Mouse (Mus musculus): ENCODE measurements around the gene Gm38394. TPM values are rescaled to one million over a fixed set of nuclear protein-coding genes. Genes with fewer than 3 reads are reported as not detected.
"Not testable (repeated sequence)": the region's sequence is repeated elsewhere in the genome, so short reads cannot be mapped to it uniquely, and the experiment has no call there.

Gm38394 gene
- polyA plus RNA-seq (2012; rRNA removed), result 5.2 and 5.5 TPM in 2 replicates

GRCm38 (mm10) chr1:133661203-133661933, at the start of gene Gm38394:
TSS of gene Gm38394 (minus strand) at chr1:133661318.
- Histone ChIP-seq H3K27ac (ENCODE audit: insufficient read depth, low read length) (peak within 1 kb of the TSS; percentile 22; the same call in 1 of the 2 replicates), H3K4me1 (ENCODE audit: control insufficient read depth, insufficient read depth, low read length) (peaks cover 13% of the 10 kb centered on the region), H3K4me3 (ENCODE audit: insufficient read depth, low read length) (peak within 1 kb of the TSS; percentile 57)
- TF ChIP-seq CTCF (IDR thresholded peaks at IDR 0.05; ENCODE audit: extremely low read depth, insufficient read depth, low read length), result no peak
- TF ChIP-seq POLR2A (IDR thresholded peaks at IDR 0.05; ENCODE audit: extremely low read depth, insufficient read depth, low read length), result peak; percentile 94

GRCm38 (mm10) chr1:133710895-133711294, 49.8 kb upstream of the Gm38394 start:
- no peaks in the 10 kb centered on the region for H3K4me1 ChIP-seq (ENCODE audit: control insufficient read depth, insufficient read depth, low read length)
- H3K27ac ChIP-seq (ENCODE audit: insufficient read depth, low read length), result no peak overlapping the region
- no peak overlapping the region for H3K4me3 ChIP-seq (ENCODE audit: insufficient read depth, low read length)
- TF ChIP-seq CTCF (IDR thresholded peaks at IDR 0.05; ENCODE audit: extremely low read depth, insufficient read depth, low read length), result no peak
- TF ChIP-seq POLR2A (IDR thresholded peaks at IDR 0.05; ENCODE audit: extremely low read depth, insufficient read depth, low read length), result no peak

DNA sequence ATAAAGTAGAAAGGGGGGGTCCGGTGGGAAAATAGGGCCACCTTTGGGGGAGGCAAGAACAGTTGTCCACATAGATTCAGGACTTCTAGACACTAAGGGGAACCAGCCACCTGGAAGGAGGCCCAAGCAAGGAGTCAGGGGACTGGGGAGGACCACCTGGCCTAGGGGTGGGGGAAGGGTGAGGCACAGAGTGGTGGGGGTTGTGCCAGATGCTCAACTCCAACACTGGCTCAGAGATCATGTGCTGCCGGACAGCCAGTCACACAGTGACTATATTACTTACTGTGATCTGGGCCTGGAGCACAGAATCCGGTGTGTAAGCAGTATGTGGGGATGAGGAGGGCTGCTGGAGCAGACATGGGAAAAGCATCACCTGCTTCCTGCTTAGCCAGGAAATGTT, 48.2 kb upstream of the Gm38394 start:
- Histone ChIP-seq H3K4me3 (ENCODE audit: insufficient read depth, low read length) (no peak overlapping the region), H3K27ac (ENCODE audit: insufficient read depth, low read length) (no peak overlapping the region), H3K4me1 (ENCODE audit: control insufficient read depth, insufficient read depth, low read length) (no peaks in the 10 kb centered on the region)
- TF ChIP-seq CTCF (IDR thresholded peaks at IDR 0.05; ENCODE audit: extremely low read depth, insufficient read depth, low read length) (no peak), POLR2A (IDR thresholded peaks at IDR 0.05; ENCODE audit: extremely low read depth, insufficient read depth, low read length) (no peak)

DNA sequence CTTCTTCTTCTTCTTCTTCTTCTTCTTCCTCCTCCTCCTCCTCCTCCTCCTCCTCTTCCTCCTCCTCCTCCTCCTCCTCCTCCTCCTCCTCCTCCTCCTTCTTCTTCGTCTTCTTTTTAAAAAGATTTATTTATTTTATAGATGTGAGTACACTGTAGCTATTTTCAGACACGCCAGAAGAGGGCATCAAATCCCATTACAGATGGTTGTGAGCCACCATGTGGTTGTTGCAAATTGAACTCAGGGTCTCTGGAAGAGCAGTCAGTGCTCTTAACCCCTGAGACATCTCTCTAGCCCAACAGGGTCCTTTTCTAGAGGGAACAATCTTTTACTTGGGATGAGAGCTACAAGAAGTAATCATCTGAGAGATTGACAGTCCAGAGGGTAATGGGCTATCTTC, 40.7 kb upstream of the Gm38394 start:
- not testable (repeated sequence) for H3K4me3 ChIP-seq (ENCODE audit: insufficient read depth, low read length); H3K4me1 ChIP-seq (ENCODE audit: control insufficient read depth, insufficient read depth, low read length); H3K27ac ChIP-seq (ENCODE audit: insufficient read depth, low read length)
- peak; percentile 37; the same call in 1 of the 2 replicates for TF ChIP-seq CTCF (IDR thresholded peaks at IDR 0.05; ENCODE audit: extremely low read depth, insufficient read depth, low read length)

DNA sequence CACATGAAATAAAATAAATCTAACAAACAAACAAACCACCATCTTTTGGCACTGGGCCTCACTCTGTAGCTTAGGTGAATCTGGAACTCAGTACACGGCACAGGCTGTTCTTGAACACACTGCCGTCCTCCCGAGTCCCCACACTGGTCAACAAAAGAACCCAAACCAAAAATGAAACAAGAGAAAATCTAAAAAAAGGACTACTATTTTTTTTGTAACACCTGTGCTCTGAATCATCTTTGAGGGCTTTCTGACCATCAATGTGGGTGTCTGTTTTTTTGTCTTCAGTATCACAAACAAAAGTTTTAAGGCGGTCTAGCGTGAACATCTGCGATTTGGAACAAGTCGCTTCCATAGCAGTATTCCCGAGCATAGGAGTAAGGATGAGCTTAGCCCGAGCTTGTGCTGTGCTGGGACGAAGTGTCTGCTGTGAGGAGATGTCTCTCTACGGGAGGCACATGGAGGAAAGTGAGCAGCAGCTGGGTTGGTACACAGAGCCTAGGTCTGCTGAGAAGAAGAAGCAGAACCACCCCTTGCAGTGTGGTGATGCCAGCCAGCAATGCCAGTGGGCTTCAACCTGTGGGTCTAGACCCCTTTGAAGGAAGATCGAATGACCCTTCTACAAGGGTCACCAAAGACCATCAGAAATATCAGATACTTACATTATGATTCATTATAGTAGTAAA, 37.0 kb upstream of the Gm38394 start:
- Histone ChIP-seq H3K4me3 (ENCODE audit: insufficient read depth, low read length) (no peak overlapping the region), H3K27ac (ENCODE audit: insufficient read depth, low read length) (no peak overlapping the region), H3K4me1 (ENCODE audit: control insufficient read depth, insufficient read depth, low read length) (no peaks in the 10 kb centered on the region)
- no peak for TF ChIP-seq CTCF (IDR thresholded peaks at IDR 0.05; ENCODE audit: extremely low read depth, insufficient read depth, low read length)
- no peak for TF ChIP-seq POLR2A (IDR thresholded peaks at IDR 0.05; ENCODE audit: extremely low read depth, insufficient read depth, low read length)

GRCm38 (mm10) chr1:133695901-133696300, 34.8 kb upstream of the Gm38394 start:
- no peak overlapping the region for H3K27ac ChIP-seq (ENCODE audit: insufficient read depth, low read length)
- H3K4me3 ChIP-seq (ENCODE audit: insufficient read depth, low read length), result no peak overlapping the region
- TF ChIP-seq POLR2A (IDR thresholded peaks at IDR 0.05; ENCODE audit: extremely low read depth, insufficient read depth, low read length) (no peak), CTCF (IDR thresholded peaks at IDR 0.05; ENCODE audit: extremely low read depth, insufficient read depth, low read length) (no peak)
- H3K4me1 ChIP-seq (ENCODE audit: control insufficient read depth, insufficient read depth, low read length), result no peaks in the 10 kb centered on the region

DNA sequence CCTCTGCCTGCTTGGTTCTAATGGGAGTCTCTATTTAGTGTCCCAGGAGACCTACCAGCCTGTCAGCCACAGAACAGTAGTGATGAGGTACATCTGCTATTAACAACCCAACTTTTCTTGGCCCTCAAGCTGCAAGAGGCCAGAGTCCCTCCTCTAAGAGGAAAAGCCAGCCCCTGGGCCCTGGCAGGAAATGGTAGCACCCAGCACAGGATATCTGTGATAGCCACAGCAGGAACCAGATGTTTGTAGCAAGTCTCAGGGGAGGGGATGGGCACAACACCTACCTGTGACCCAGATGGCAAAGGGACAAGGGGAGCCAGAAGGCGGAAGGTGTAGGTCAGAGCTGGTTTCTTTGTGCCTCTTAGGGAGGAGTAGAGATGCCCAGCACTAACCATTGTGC, 33.8 kb upstream of the Gm38394 start:
- no peak for TF ChIP-seq POLR2A (IDR thresholded peaks at IDR 0.05; ENCODE audit: extremely low read depth, insufficient read depth, low read length)
- no peak for TF ChIP-seq CTCF (IDR thresholded peaks at IDR 0.05; ENCODE audit: extremely low read depth, insufficient read depth, low read length)
- Histone ChIP-seq H3K4me3 (ENCODE audit: insufficient read depth, low read length) (no peak overlapping the region), H3K4me1 (ENCODE audit: control insufficient read depth, insufficient read depth, low read length) (no peaks in the 10 kb centered on the region), H3K27ac (ENCODE audit: insufficient read depth, low read length) (no peak overlapping the region)

- Histone ChIP-seq H3K4me1 (ENCODE audit: control insufficient read depth, insufficient read depth, low read length) (no peaks in the 10 kb centered on the region), H3K4me3 (ENCODE audit: insufficient read depth, low read length) (no peak overlapping the region), H3K27ac (ENCODE audit: insufficient read depth, low read length) (no peak overlapping the region)
- TF ChIP-seq CTCF (IDR thresholded peaks at IDR 0.05; ENCODE audit: extremely low read depth, insufficient read depth, low read length), result no peak
These were observed 33.2 kb upstream of the Gm38394 start for GRCm38 (mm10) chr1:133694301-133694700.

- Histone ChIP-seq H3K27ac (ENCODE audit: insufficient read depth, low read length) (no peak overlapping the region), H3K4me3 (ENCODE audit: insufficient read depth, low read length) (no peak overlapping the region), H3K4me1 (ENCODE audit: control insufficient read depth, insufficient read depth, low read length) (no peaks in the 10 kb centered on the region)
- TF ChIP-seq CTCF (IDR thresholded peaks at IDR 0.05; ENCODE audit: extremely low read depth, insufficient read depth, low read length) (no peak), POLR2A (IDR thresholded peaks at IDR 0.05; ENCODE audit: extremely low read depth, insufficient read depth, low read length) (no peak)
These were observed 32.5 kb upstream of the Gm38394 start for GRCm38 (mm10) chr1:133693536-133694114.

DNA sequence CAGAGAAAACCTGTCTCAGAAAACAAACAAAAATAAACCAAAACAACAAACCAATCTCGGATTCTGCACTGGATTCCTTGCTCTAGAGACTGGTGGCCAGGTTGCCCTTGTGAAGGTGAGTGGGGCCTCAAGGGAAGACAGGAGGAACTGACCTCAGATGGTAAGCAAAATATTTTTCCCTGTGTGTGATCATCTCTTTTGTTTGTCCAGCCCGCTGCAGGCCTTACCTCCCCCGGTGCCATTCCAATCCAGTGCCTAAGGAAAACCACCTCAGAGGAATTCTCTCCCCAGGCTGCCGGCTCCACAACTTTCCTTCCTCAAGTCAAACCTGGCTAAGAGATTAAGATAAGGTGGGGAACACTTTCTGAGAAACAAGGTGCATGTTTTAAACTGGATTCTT, 31.1 kb upstream of the Gm38394 start:
- TF ChIP-seq POLR2A (IDR thresholded peaks at IDR 0.05; ENCODE audit: extremely low read depth, insufficient read depth, low read length) (no peak), CTCF (IDR thresholded peaks at IDR 0.05; ENCODE audit: extremely low read depth, insufficient read depth, low read length) (no peak)
- no peak overlapping the region for H3K27ac ChIP-seq (ENCODE audit: insufficient read depth, low read length)
- H3K4me3 ChIP-seq (ENCODE audit: insufficient read depth, low read length), result no peak overlapping the region

More for the DNA sequence above, 31.1 kb upstream of the Gm38394 start:
- no peaks in the 10 kb centered on the region for H3K4me1 ChIP-seq (ENCODE audit: control insufficient read depth, insufficient read depth, low read length)

Data from cortical plate, adult 2 months (tissue).